Mouse (Mus musculus): ENCODE measurements around the gene Gcg. TPM values are rescaled to one million over a fixed set of nuclear protein-coding genes. Genes with fewer than 3 reads are reported as not detected.

Gcg gene
- total and polyA plus RNA-seq, 3 experiments, result 0.17 TPM; not detected in 2

DNA sequence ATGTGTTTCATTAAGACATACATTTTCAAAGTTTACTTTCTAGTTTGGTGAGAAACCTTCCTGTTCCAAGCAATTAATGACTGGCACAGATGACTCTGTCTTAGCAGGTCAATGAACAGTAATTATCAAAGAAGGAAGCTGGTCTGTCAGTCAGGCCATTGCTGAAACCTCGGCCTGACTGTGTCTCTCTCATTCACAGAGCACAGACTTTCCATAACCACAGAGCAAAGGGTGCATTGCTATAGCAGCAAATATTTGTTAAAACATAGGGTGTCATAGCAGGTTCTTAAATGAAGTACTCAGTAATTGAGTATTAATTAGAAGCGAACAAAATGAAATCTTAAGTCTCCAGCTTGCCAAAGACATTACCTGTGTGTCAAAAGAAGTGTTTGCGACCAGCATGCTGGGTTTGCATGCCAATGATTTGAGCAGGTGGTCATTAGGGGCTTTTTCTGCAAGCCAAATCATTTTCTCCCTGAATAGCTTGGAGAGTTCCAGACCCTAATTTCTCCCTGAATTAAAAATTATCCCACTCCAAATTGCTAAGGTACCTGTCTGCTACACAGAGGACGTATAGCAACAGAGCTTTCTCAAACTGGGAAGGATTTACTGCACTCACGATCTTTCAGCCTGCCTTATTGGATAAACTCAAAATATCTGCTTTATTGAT is 14.0 kb upstream of the Gcg start:
- no peak overlapping the region for H3K9ac ChIP-seq (ENCODE audit: insufficient read depth, low read depth)
- H3K27ac ChIP-seq (ENCODE audit: insufficient read depth, low read depth), result no peak overlapping the region
- peak; percentile 1 for DNase-seq (ENCODE audit: extremely low read depth)
- dilution Hi-C loops (cut with MboI; ENCODE audit: extremely low pct_ligation_motif_present, extremely low pct_unique_long_range_greater_than_20kb, low sequenced_read_pairs), result no loop called here
- TF ChIP-seq SMC3 (IDR thresholded peaks at IDR 0.05; ENCODE audit: low read depth, low read length) (no peak), POLR2AphosphoS2 (IDR thresholded peaks at IDR 0.05; ENCODE audit: low read depth, low read length) (no peak), GABPA (IDR thresholded peaks at IDR 0.05; ENCODE audit: insufficient replicate concordance, low read depth, low read length) (no peak), NRF1 (IDR thresholded peaks at IDR 0.05; ENCODE audit: low read depth, low read length) (no peak), MXI1 (IDR thresholded peaks at IDR 0.05; ENCODE audit: low read depth, low read length) (no peak), CHD1 (IDR thresholded peaks at IDR 0.05; ENCODE audit: low read depth, low read length) (no peak), MEF2A (IDR thresholded peaks at IDR 0.05; ENCODE audit: borderline replicate concordance, low read depth, low read length) (no peak), TCF12 (IDR thresholded peaks at IDR 0.05; ENCODE audit: low read depth, low read length) (no peak), CHD2 (IDR thresholded peaks at IDR 0.05; ENCODE audit: low read length) (no peak), POLR2A (IDR thresholded peaks at IDR 0.05; ENCODE audit: low read depth, low read length) (no peak), ZC3H11A (IDR thresholded peaks at IDR 0.05; ENCODE audit: low read depth, low read length) (no peak), ZMIZ1 (IDR thresholded peaks at IDR 0.05; ENCODE audit: low read depth, low read length) (no peak), USF1 (IDR thresholded peaks at IDR 0.05; ENCODE audit: low read depth, low read length) (no peak), ETS1 (conservative IDR thresholded peaks at IDR 0.05; ENCODE audit: low read depth, low read length) (no peak)
- H3K27me3 ChIP-seq (replicated peaks), result no peaks in the 10 kb centered on the region
- H3K4me3 ChIP-seq (replicated peaks in 1 of 3; ENCODE audit: low read depth in 2 of 3, low read length in 2 of 3, poor library complexity in 1 of 3), result no peak overlapping the region
- H3K4me2 ChIP-seq (ENCODE audit: insufficient read depth, low read depth, poor library complexity, severe bottlenecking), result no peak overlapping the region
- H3K79me2 ChIP-seq (replicated peaks; ENCODE audit: control insufficient read depth, extremely low read depth, insufficient read depth, poor library complexity, severe bottlenecking), result no peaks in the 10 kb centered on the region
- H3K36me3 ChIP-seq (replicated peaks in 1 of 2; ENCODE audit: control insufficient read depth in 1 of 2, insufficient read depth in 1 of 2, low read length in 1 of 2), result no peaks in the 10 kb centered on the region
- H3K9me3 ChIP-seq (replicated peaks; ENCODE audit: low read length), result no peaks in the 10 kb centered on the region
- H3K4me1 ChIP-seq (ENCODE audit: control insufficient read depth in 1 of 2, insufficient read depth in 2 of 2), result no peaks in the 10 kb centered on the region; a peak in 1 of 4 replicates
- in situ Hi-C loops (cut with MboI; ENCODE audit: low pct_ligation_motif_present, low pct_unique_long_range_greater_than_20kb, low sequenced_read_pairs), result no loop called here

- no peak overlapping the region for H3K9ac ChIP-seq (ENCODE audit: insufficient read depth, low read depth)
- TF ChIP-seq KAT2A (IDR thresholded peaks at IDR 0.05; ENCODE audit: insufficient replicate concordance, low read length) (no peak), JUN (IDR thresholded peaks at IDR 0.05; ENCODE audit: insufficient read depth, low read depth, low read length) (no peak), IRF4 (IDR thresholded peaks at IDR 0.05; ENCODE audit: low read depth, low read length) (no peak), ZNF384 (IDR thresholded peaks at IDR 0.05; ENCODE audit: low read depth, low read length) (no peak), MEF2A (IDR thresholded peaks at IDR 0.05; ENCODE audit: borderline replicate concordance, low read depth, low read length) (no peak), UBTF (IDR thresholded peaks at IDR 0.05; ENCODE audit: low read depth, low read length) (no peak), SMC3 (IDR thresholded peaks at IDR 0.05; ENCODE audit: low read depth, low read length) (no peak), ELF1 (IDR thresholded peaks at IDR 0.05; ENCODE audit: low read depth, low read length) (no peak), POLR2AphosphoS2 (IDR thresholded peaks at IDR 0.05; ENCODE audit: low read depth, low read length) (no peak), JUND (conservative IDR thresholded peaks at IDR 0.05; ENCODE audit: low read depth, low read length) (no peak), MAZ (IDR thresholded peaks at IDR 0.05; ENCODE audit: low read depth, low read length) (no peak), TBP (conservative IDR thresholded peaks at IDR 0.05; ENCODE audit: low read depth, low read length) (no peak), RAD21 (IDR thresholded peaks at IDR 0.05; ENCODE audit: low read depth, low read length) (no peak), ZMIZ1 (IDR thresholded peaks at IDR 0.05; ENCODE audit: low read depth, low read length) (no peak), MAFK (IDR thresholded peaks at IDR 0.05; ENCODE audit: insufficient replicate concordance, low read length) (no peak)
- no peak overlapping the region for H3K4me2 ChIP-seq (ENCODE audit: insufficient read depth, low read depth, poor library complexity, severe bottlenecking)
- H3K27me3 ChIP-seq (replicated peaks), result no peaks in the 10 kb centered on the region
- H3K36me3 ChIP-seq (replicated peaks in 1 of 2; ENCODE audit: control insufficient read depth in 1 of 2, insufficient read depth in 1 of 2, low read length in 1 of 2), result no peaks in the 10 kb centered on the region
- no peak overlapping the region for H3K4me3 ChIP-seq (replicated peaks in 1 of 3; ENCODE audit: low read depth in 2 of 3, low read length in 2 of 3, poor library complexity in 1 of 3)
- DNase-seq (ENCODE audit: extremely low read depth), result no peak
- no peaks in the 10 kb centered on the region; a peak in 1 of 4 replicates for H3K4me1 ChIP-seq (ENCODE audit: control insufficient read depth in 1 of 2, insufficient read depth in 2 of 2)
- no peaks in the 10 kb centered on the region for H3K79me2 ChIP-seq (replicated peaks; ENCODE audit: control insufficient read depth, extremely low read depth, insufficient read depth, poor library complexity, severe bottlenecking)
- in situ Hi-C loops (cut with MboI; ENCODE audit: low pct_ligation_motif_present, low pct_unique_long_range_greater_than_20kb, low sequenced_read_pairs), result no loop called here
- H3K9me3 ChIP-seq (replicated peaks; ENCODE audit: low read length), result no peaks in the 10 kb centered on the region
- no peak overlapping the region for H3K27ac ChIP-seq (ENCODE audit: insufficient read depth, low read depth)
- dilution Hi-C loops (cut with MboI; ENCODE audit: extremely low pct_ligation_motif_present, extremely low pct_unique_long_range_greater_than_20kb, low sequenced_read_pairs), result no loop called here
Observed at GRCm38 (mm10) chr2:62495407-62495806, 12.0 kb upstream of the Gcg start.
